ENCODE assay signal across 18 mouse cellular contexts in genomic region chr10:118643622-118644021, GRCm38 (mm10).
DNase-seq lines count a peak whose midpoint lies in the region; ATAC-seq and TF ChIP-seq lines count a peak whose summit lies in the region.
"Had no signal": no experiment of that assay in that cellular context is flagged by ENCODE, and none has a peak within 500 bp of the region (broad histone marks: within the 10 kb centered on the region; RNA-seq: fewer than 3 reads in every experiment).

No protein-coding gene starts in this region.

- no peak overlapping the region for H3K4me2 ChIP-seq in forebrain, embryonic 16.5 days (ENCODE audit: low read length)
- H3K4me2 ChIP-seq in kidney, embryonic 16.5 days (replicated peaks; ENCODE audit: low read depth, low read length) = no peak overlapping the region
- H3K4me2 ChIP-seq: embryonic facial prominence, embryonic 15.5 days; hindbrain, embryonic 12.5 days; limb, embryonic 12.5 days; stomach, embryonic 15.5 days had no signal

- no peak overlapping the region for H3K27ac ChIP-seq in layer of hippocampus, adult 2 months
- H3K27ac ChIP-seq in forebrain, embryonic 16.5 days (ENCODE audit: low read length) = peak overlapping the region; percentile 42
- no peak overlapping the region for H3K27ac ChIP-seq in kidney, embryonic 16.5 days (ENCODE audit: low read length)
- H3K27ac ChIP-seq: embryonic facial prominence, embryonic 15.5 days; hindbrain, embryonic 12.5 days; limb, embryonic 12.5 days; stomach, embryonic 15.5 days had no signal

- ATAC-seq in forebrain, embryonic 16.5 days = no peak
- no peak for ATAC-seq in kidney, embryonic 16.5 days (ENCODE audit: low FRiP score, low TSS enrichment)
- ATAC-seq: intestine, postnatal 0 days had no signal

- no peak for TF ChIP-seq CTCF in layer of hippocampus, adult 2 months (conservative IDR thresholded peaks at IDR 0.05)

- no peaks in the 10 kb centered on the region for H3K27me3 ChIP-seq in forebrain, embryonic 16.5 days (replicated peaks; ENCODE audit: control insufficient read depth, insufficient read depth, low read length)
- no peaks in the 10 kb centered on the region for H3K27me3 ChIP-seq in splenic B cell, adult 2 months (ENCODE audit: control insufficient read depth, insufficient read depth, low read length, poor library complexity, severe bottlenecking)
- no peaks in the 10 kb centered on the region for H3K27me3 ChIP-seq in kidney, embryonic 16.5 days (ENCODE audit: insufficient read depth, low read length)
- H3K27me3 ChIP-seq: embryonic facial prominence, embryonic 15.5 days; hindbrain, embryonic 12.5 days; limb, embryonic 12.5 days; stomach, embryonic 15.5 days had no signal

- H3K4me3 ChIP-seq in layer of hippocampus, adult 2 months = no peak overlapping the region
- H3K4me3 ChIP-seq in forebrain, embryonic 16.5 days (replicated peaks; ENCODE audit: low read length) = no peak overlapping the region
- no peak overlapping the region for H3K4me3 ChIP-seq in kidney, embryonic 16.5 days (ENCODE audit: low read length)
- H3K4me3 ChIP-seq: embryonic facial prominence, embryonic 15.5 days; hindbrain, embryonic 12.5 days; limb, embryonic 12.5 days; stomach, embryonic 15.5 days had no signal

- no peak overlapping the region for H3K9ac ChIP-seq in forebrain, embryonic 16.5 days (replicated peaks; ENCODE audit: low read depth, low read length)
- no peak overlapping the region for H3K9ac ChIP-seq in kidney, embryonic 16.5 days (replicated peaks; ENCODE audit: low read length)
- H3K9ac ChIP-seq: embryonic facial prominence, embryonic 15.5 days; hindbrain, embryonic 12.5 days; limb, embryonic 12.5 days; stomach, embryonic 15.5 days had no signal

- H3K4me1 ChIP-seq in forebrain, embryonic 16.5 days (replicated peaks; ENCODE audit: control insufficient read depth, insufficient read depth, low read length) = peaks cover 14% of the 10 kb centered on the region
- no peaks in the 10 kb centered on the region for H3K4me1 ChIP-seq in kidney, embryonic 16.5 days (ENCODE audit: insufficient read depth, low read length)
- H3K4me1 ChIP-seq: limb, embryonic 12.5 days; stomach, embryonic 15.5 days had no signal

- H3K36me3 ChIP-seq in forebrain, embryonic 16.5 days (ENCODE audit: control insufficient read depth, insufficient read depth) = no peaks in the 10 kb centered on the region
- H3K36me3 ChIP-seq in splenic B cell, adult 2 months (ENCODE audit: control insufficient read depth, insufficient read depth, low read length, poor library complexity, severe bottlenecking) = no peaks in the 10 kb centered on the region
- no peaks in the 10 kb centered on the region for H3K36me3 ChIP-seq in kidney, embryonic 16.5 days (ENCODE audit: insufficient read depth, low read length)
- H3K36me3 ChIP-seq: embryonic facial prominence, embryonic 15.5 days; hindbrain, embryonic 12.5 days; limb, embryonic 12.5 days; stomach, embryonic 15.5 days had no signal

- peak; percentile 34 to 43 for DNase-seq in layer of hippocampus, adult 2 months (ENCODE audit: low spot score in 2 of 2)
- no peak for DNase-seq in layer of hippocampus, postnatal 10 days (ENCODE audit: low spot score in 2 of 2)
- DNase-seq in right cerebral cortex, postnatal 10 days (ENCODE audit: low spot score in 2 of 2) = peak; percentile 57 to 83
- DNase-seq in right cerebral cortex, postnatal 4 days = no peak
- DNase-seq in splenic B cell, adult 2 months (ENCODE audit: low read depth, low spot score) = peak; percentile 56
- no peak for DNase-seq in adrenal gland, postnatal 4 days (ENCODE audit: low spot score in 2 of 2)
- DNase-seq: adrenal gland, adult 2 months; cerebellum, postnatal 25 days; kidney, postnatal 25 days; right cerebral cortex, postnatal 14 days; thymus, postnatal 25 days had no signal

- H3K9me3 ChIP-seq in forebrain, embryonic 16.5 days (ENCODE audit: control insufficient read depth, low read length) = no peaks in the 10 kb centered on the region
- H3K9me3 ChIP-seq in kidney, embryonic 16.5 days (ENCODE audit: low read length) = no peaks in the 10 kb centered on the region
- H3K9me3 ChIP-seq: embryonic facial prominence, embryonic 15.5 days; hindbrain, embryonic 12.5 days; limb, embryonic 12.5 days; stomach, embryonic 15.5 days had no signal

- WGBS in forebrain, embryonic 16.5 days = 71% methylated on average over 8 of the region's 8 CpGs
- WGBS in kidney, embryonic 16.5 days = 64% methylated on average over 8 of the region's 8 CpGs

Comparison
In these comparisons a context has a peak if more than half of its experiments do, and no peak if none do; other contexts are left out.
1. DNase-seq: peak in layer of hippocampus, adult 2 months (2 of 2), right cerebral cortex, postnatal 10 days (2 of 2) and splenic B cell, adult 2 months (single experiment); none in layer of hippocampus, postnatal 10 days (0 of 2), right cerebral cortex, postnatal 4 days (single experiment) and adrenal gland, postnatal 4 days (0 of 2).